Mouse (Mus musculus): ENCODE data around the gene Cdc42. TPM values are rescaled to one million over a fixed set of nuclear protein-coding genes. Genes with fewer than 3 reads are reported as not detected.
A peak's percentile ranks its signal among the peaks of the same experiment; 100 is the strongest.

The Cdc42 gene
- 245 TPM for polyA plus RNA-seq (2021)

- no peak for TF ChIP-seq CTCF (IDR thresholded peaks at IDR 0.05)
- DNase-seq (ENCODE audit: low read depth, low spot score) (peak; percentile 54), ATAC-seq (peak; percentile 72)
- H3K27me3 ChIP-seq = no peaks in the 10 kb centered on the region
- in situ Hi-C loops (cut with MboI; ENCODE audit: low pct_unique_long_range_greater_than_20kb) = no loop called here
- ChIA-PET CTCF (interaction anchor here (1.3 kb wide), 1 partner anchor 10 kb away, joined by 4 read pairs; no protein-coding TSS in a partner anchor), POLR2A (interaction anchor here (0.7 to 1.6 kb wide), 2 partner anchors 30 to 119 kb away, joined by 3 to 4 read pairs; no protein-coding TSS in a partner anchor)
Observed at GRCm38 (mm10) chr4:137357517-137358254, at the start of gene Cdc42. Gene Cdc42, minus strand, starts transcription at chr4:137357720.

DNA sequence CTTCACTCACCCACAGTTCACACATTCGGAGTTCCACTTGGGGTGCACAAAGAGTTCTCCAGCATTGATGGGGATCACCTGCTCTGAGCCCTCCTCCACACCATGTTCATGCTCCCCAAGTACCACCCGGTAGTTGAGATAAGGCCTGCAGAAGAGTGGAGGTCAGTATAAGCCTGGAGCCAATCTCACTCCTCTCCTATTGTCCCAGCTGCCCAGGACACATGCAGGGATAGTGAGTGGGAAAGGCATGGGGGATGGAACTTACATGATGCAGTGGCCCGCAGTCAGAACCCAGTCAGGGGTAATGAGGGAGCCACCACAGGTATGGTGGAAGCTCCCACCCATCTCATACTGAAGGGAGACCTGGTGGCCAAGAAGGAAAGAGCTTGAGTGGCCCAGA is 48.1 kb upstream of the Cdc42 start:
- CTCF ChIA-PET = no interaction called here
- no peaks in the 10 kb centered on the region for H3K27me3 ChIP-seq
- POLR2A ChIA-PET = no interaction called here
- TF ChIP-seq CTCF (IDR thresholded peaks at IDR 0.05) = no peak
- DNase-seq (ENCODE audit: low read depth, low spot score) (no peak), ATAC-seq (no peak)
- in situ Hi-C loops (cut with MboI; ENCODE audit: low pct_unique_long_range_greater_than_20kb) = no loop called here

GRCm38 (mm10) chr4:137396641-137397525 is 39.4 kb upstream of the Cdc42 start:
- H3K27me3 ChIP-seq = no peaks in the 10 kb centered on the region
- no peak for ATAC-seq
- CTCF ChIA-PET = interaction anchor here (1.0 kb wide), 1 partner anchor 92 kb away, joined by 3 read pairs; no protein-coding TSS in a partner anchor
- TF ChIP-seq CTCF (IDR thresholded peaks at IDR 0.05) = no peak
- POLR2A ChIA-PET = no interaction called here
- DNase-seq (ENCODE audit: low read depth, low spot score) = no peak
- in situ Hi-C loops (cut with MboI; ENCODE audit: low pct_unique_long_range_greater_than_20kb) = loop anchor here (10.0 kb wide), 1 partner anchor 48 kb away; no protein-coding TSS in a partner anchor

DNA sequence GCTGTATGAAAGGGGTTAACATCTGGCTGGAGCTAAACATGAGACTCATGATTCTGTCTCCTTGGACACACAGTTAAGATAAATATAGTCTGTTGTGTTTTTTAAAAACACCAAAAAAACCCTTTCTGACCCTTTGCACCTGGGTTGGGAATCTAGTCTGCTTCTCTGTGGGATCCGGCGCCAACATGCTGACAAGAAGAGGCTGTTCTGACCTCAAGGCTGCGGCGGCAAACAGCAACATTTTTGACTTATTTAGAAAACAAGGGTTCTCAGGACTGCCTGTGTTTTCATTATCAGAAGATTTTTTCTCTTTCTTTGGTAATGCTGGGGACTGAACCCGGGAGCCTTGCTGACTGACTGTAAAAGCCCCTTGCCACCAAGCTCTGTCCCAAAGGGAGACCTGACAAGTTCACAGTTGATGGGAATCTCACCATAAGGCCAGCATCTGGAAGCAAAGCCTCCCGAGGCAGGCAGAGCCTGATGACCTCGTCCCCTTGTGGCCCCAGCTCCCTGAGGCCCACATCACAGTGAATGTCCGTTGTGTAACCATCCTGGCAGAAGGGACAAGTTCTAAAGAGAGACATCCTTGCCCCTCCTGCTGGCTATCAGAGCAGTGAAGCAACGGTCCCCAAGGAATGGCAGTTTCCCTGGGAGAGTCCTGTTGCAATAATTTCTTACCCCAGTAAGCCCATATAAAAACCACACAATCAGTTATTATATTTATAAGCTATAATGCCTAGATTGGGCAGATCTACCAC is 36.0 kb upstream of the Cdc42 start:
- DNase-seq (ENCODE audit: low read depth, low spot score) = no peak
- in situ Hi-C loops (cut with MboI; ENCODE audit: low pct_unique_long_range_greater_than_20kb) = loop anchor here (10.0 kb wide), 1 partner anchor 51 kb away; no protein-coding TSS in a partner anchor
- ChIA-PET POLR2A (no interaction called here), CTCF (no interaction called here)
- no peak for ATAC-seq
- TF ChIP-seq CTCF (IDR thresholded peaks at IDR 0.05) = no peak
- H3K27me3 ChIP-seq = no peaks in the 10 kb centered on the region

DNA sequence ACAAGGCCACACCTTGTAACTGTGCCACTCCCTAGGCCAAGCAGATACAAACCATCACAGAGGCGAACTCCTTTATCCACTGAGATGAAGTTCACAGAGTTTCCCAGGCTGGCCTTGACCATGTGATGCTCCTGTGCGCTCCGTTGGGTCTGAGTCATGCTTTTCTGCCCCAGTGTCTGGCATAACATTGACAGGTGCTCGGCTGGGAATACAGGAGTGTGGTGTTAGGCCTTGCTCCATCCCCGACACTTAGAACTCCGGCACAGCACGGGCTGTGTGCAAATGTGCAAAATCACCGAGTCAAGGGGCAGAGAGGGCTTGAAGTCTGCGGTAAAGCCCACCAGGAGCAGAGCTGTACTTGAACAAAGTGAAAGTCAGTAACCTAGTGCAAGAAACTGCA is 35.4 kb upstream of the Cdc42 start:
- POLR2A ChIA-PET = no interaction called here
- peak; percentile 64 for ATAC-seq
- H3K27me3 ChIP-seq = no peaks in the 10 kb centered on the region
- TF ChIP-seq CTCF (IDR thresholded peaks at IDR 0.05) = no peak
- CTCF ChIA-PET = no interaction called here
- in situ Hi-C loops (cut with MboI; ENCODE audit: low pct_unique_long_range_greater_than_20kb) = loop anchor here (10.0 kb wide), 1 partner anchor 52 kb away; no protein-coding TSS in a partner anchor
- peak; percentile 71 for DNase-seq (ENCODE audit: low read depth, low spot score)

DNA sequence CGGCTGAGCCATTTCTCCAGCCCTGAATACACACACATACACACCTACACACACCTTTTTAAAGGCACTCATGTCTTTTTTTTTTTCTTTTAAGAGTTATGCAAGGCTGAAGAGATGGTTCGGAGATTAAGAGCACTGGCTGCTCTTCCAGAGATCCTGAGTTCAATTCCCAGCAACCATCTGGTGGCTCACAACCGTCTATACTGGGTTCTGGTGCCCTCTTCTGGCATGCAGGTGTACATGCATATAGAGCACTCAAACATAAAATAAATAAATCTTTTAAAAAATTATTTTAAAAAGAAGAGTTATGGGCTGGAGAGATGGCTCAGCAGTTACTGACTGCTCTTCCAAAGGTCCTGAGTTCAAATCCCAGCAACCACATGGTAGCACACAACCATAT is 33.8 kb upstream of the Cdc42 start:
- POLR2A ChIA-PET = no interaction called here
- ATAC-seq (no peak), DNase-seq (ENCODE audit: low read depth, low spot score) (no peak)
- in situ Hi-C loops (cut with MboI; ENCODE audit: low pct_unique_long_range_greater_than_20kb) = loop anchor here (10.0 kb wide), 1 partner anchor 54 kb away; no protein-coding TSS in a partner anchor
- no peak for TF ChIP-seq CTCF (IDR thresholded peaks at IDR 0.05)
- H3K27me3 ChIP-seq = no peaks in the 10 kb centered on the region
- CTCF ChIA-PET = no interaction called here

- in situ Hi-C loops (cut with MboI; ENCODE audit: low pct_unique_long_range_greater_than_20kb) = loop anchor here (10.0 kb wide), 1 partner anchor 55 kb away; no protein-coding TSS in a partner anchor
- CTCF ChIA-PET = no interaction called here
- no peak for ATAC-seq
- no peak for TF ChIP-seq CTCF (IDR thresholded peaks at IDR 0.05)
- POLR2A ChIA-PET = no interaction called here
- H3K27me3 ChIP-seq = no peaks in the 10 kb centered on the region
- no peak for DNase-seq (ENCODE audit: low read depth, low spot score)
Observed at GRCm38 (mm10) chr4:137390196-137390595, 32.7 kb upstream of the Cdc42 start.

DNA sequence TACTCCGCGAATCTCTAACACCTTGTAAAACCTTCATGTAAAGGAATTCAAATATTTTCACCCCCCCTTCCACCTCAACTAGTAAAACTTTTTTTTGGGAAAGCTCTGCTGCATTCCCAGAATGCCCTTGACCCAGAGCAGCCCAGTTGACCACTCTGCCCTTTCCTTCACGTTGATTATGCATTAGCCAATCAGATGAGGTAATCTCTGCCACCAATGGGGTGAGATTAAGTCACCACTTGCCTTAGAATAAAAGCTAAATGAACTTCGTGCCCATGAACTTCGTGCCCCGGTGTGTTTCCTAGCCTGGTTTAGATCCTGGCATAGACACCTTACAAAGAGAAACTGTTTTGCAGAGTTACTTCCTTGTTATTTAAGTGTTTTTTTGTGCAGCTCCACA is 31.5 kb upstream of the Cdc42 start:
- no peaks in the 10 kb centered on the region for H3K27me3 ChIP-seq
- ChIA-PET POLR2A (interaction anchor here (0.7 to 1.4 kb wide), 4 partner anchors 11 to 103 kb away, joined by 3 to 5 read pairs (median 4); no protein-coding TSS in a partner anchor), CTCF (interaction anchor here (1.2 to 1.4 kb wide), 2 partner anchors 12 to 75 kb away, joined by 3 to 4 read pairs; no protein-coding TSS in a partner anchor)
- ATAC-seq = peak; percentile 54
- peak; percentile 35 for DNase-seq (ENCODE audit: low read depth, low spot score)
- in situ Hi-C loops (cut with MboI; ENCODE audit: low pct_unique_long_range_greater_than_20kb) = no loop called here
- TF ChIP-seq CTCF (IDR thresholded peaks at IDR 0.05) = no peak

GRCm38 (mm10) chr4:137388059-137388794 is 30.7 kb upstream of the Cdc42 start:
- in situ Hi-C loops (cut with MboI; ENCODE audit: low pct_unique_long_range_greater_than_20kb) = no loop called here
- TF ChIP-seq CTCF (IDR thresholded peaks at IDR 0.05) = no peak
- ATAC-seq = peak; percentile 51
- DNase-seq (ENCODE audit: low read depth, low spot score) = peak; percentile 60
- ChIA-PET POLR2A (interaction anchor here (1.2 to 1.4 kb wide), 3 partner anchors 10 to 73 kb away, joined by 3 to 4 read pairs (median 4); partner anchors contain the start of gene Cdc42), CTCF (interaction anchor here (1.1 to 1.4 kb wide), 2 partner anchors 12 to 13 kb away, joined by 3 read pairs; no protein-coding TSS in a partner anchor)
- H3K27me3 ChIP-seq = no peaks in the 10 kb centered on the region
